ENCODE assay signal across 21 mouse cellular contexts in the genomic region with DNA sequence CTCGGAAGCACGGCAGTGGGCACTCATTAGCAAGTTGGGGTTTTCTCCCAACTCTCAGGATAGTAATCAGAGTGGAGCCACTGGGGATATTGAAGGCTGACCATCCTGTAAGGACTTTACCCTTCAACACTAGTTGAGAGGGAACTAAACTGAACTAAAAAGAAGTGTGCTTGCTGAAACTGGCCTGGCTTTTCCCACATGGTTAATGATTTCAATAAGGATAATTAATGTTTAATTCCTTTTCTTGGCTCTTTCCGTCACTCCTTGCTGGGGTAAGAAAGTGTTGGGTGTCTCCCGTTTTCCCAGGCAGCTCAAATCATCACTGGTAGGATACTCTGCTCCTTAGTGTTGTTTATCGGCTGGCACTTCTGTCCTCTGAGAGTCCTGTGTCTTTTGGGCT.
DNase-seq lines count a peak whose midpoint lies in the region; ATAC-seq and TF ChIP-seq lines count a peak whose summit lies in the region.
"Had no signal": no experiment of that assay in that cellular context is flagged by ENCODE, and none has a peak within 500 bp of the region (broad histone marks: within the 10 kb centered on the region; RNA-seq: fewer than 3 reads in every experiment).

No protein-coding gene starts in this region.

- no peak for TF ChIP-seq POLR2A in bone marrow macrophage, adult 2 months (IDR thresholded peaks at IDR 0.05; ENCODE audit: borderline replicate concordance, low read depth, low read length)

- H3K9me3 ChIP-seq in forebrain, embryonic 10.5 days: no peaks in the 10 kb centered on the region
- no peaks in the 10 kb centered on the region for H3K9me3 ChIP-seq in forebrain, embryonic 16.5 days (ENCODE audit: control insufficient read depth, low read length)
- H3K9me3 ChIP-seq: hindbrain, embryonic 15.5 days; limb, embryonic 13.5 days; liver, embryonic 15.5 days; midbrain, embryonic 12.5 days; neural tube, embryonic 12.5 days had no signal

- no peak for TF ChIP-seq CTCF in bone marrow macrophage, adult 2 months (IDR thresholded peaks at IDR 0.05; ENCODE audit: low read depth, low read length)

- 77% methylated on average over 5 of the region's 5 CpGs for WGBS in forebrain, embryonic 10.5 days
- WGBS in forebrain, embryonic 16.5 days: 34% methylated on average over 5 of the region's 5 CpGs

- no peaks in the 10 kb centered on the region for H3K27me3 ChIP-seq in forebrain, embryonic 10.5 days (ENCODE audit: poor library complexity, severe bottlenecking)
- H3K27me3 ChIP-seq in forebrain, embryonic 16.5 days (replicated peaks; ENCODE audit: control insufficient read depth, insufficient read depth, low read length): no peaks in the 10 kb centered on the region
- H3K27me3 ChIP-seq: hindbrain, embryonic 15.5 days; limb, embryonic 13.5 days; liver, embryonic 15.5 days; midbrain, embryonic 12.5 days; neural tube, embryonic 12.5 days; Patski had no signal

- no peak overlapping the region for H3K9ac ChIP-seq in forebrain, embryonic 16.5 days (replicated peaks; ENCODE audit: low read depth, low read length)
- H3K9ac ChIP-seq: hindbrain, embryonic 15.5 days; limb, embryonic 13.5 days; liver, embryonic 15.5 days; midbrain, embryonic 12.5 days; neural tube, embryonic 12.5 days had no signal

- no peak overlapping the region for H3K4me2 ChIP-seq in forebrain, embryonic 16.5 days (ENCODE audit: low read length)
- H3K4me2 ChIP-seq: heart, embryonic 11.5 days; liver, embryonic 15.5 days had no signal

- peak overlapping the region; percentile 76 for H3K27ac ChIP-seq in forebrain, embryonic 10.5 days
- H3K27ac ChIP-seq in forebrain, embryonic 16.5 days (ENCODE audit: low read length): no peak overlapping the region
- peak overlapping the region; percentile 16; the same call in 1 of the 2 replicates for H3K27ac ChIP-seq in bone marrow macrophage, adult 2 months (ENCODE audit: insufficient read depth, low read depth, low read length)
- H3K27ac ChIP-seq: gastrocnemius, adult 2 months; hindbrain, embryonic 15.5 days; limb, embryonic 13.5 days; midbrain, embryonic 12.5 days; neural tube, embryonic 12.5 days had no signal

- DNase-seq in forebrain, embryonic 10.5 days (ENCODE audit: extremely low spot score, low spot score): no peak
- peak; percentile 35 to 85 for DNase-seq in kidney, adult 8-10 months
- DNase-seq in kidney, postnatal 14 days: peak; percentile 48
- DNase-seq in left cerebral cortex, adult 18-20 months (ENCODE audit: low spot score in 2 of 2): no peak
- no peak for DNase-seq in right cerebral cortex, adult 18-20 months
- DNase-seq in ovary, adult 18-20 months (ENCODE audit: low spot score): no peak
- DNase-seq: adrenal gland, adult 8-10 months; cerebellum, adult 18-20 months; cerebellum, postnatal 36 days; gastrocnemius, adult 2 months had no signal

- no peaks in the 10 kb centered on the region for H3K36me3 ChIP-seq in forebrain, embryonic 10.5 days (replicated peaks)
- H3K36me3 ChIP-seq in forebrain, embryonic 16.5 days (ENCODE audit: control insufficient read depth, insufficient read depth): no peaks in the 10 kb centered on the region; the same call in 1 of the 2 replicates
- H3K36me3 ChIP-seq: hindbrain, embryonic 15.5 days; limb, embryonic 13.5 days; liver, embryonic 15.5 days; midbrain, embryonic 12.5 days; neural tube, embryonic 12.5 days had no signal

- H3K4me3 ChIP-seq in forebrain, embryonic 10.5 days: no peak overlapping the region
- H3K4me3 ChIP-seq in forebrain, embryonic 16.5 days (replicated peaks; ENCODE audit: low read length): no peak overlapping the region
- no peak overlapping the region for H3K4me3 ChIP-seq in bone marrow macrophage, adult 2 months (ENCODE audit: insufficient read depth, low read length)
- H3K4me3 ChIP-seq: gastrocnemius, adult 2 months; hindbrain, embryonic 15.5 days; limb, embryonic 13.5 days; liver, embryonic 15.5 days; midbrain, embryonic 12.5 days; neural tube, embryonic 12.5 days had no signal

- no peak for ATAC-seq in forebrain, embryonic 16.5 days
- ATAC-seq: CD4-positive, CD25-positive, alpha-beta regulatory T cell, adult 4 months; intestine, postnatal 0 days had no signal

- H3K4me1 ChIP-seq in forebrain, embryonic 10.5 days: peaks cover 30% of the 10 kb centered on the region
- peaks cover 14% of the 10 kb centered on the region for H3K4me1 ChIP-seq in forebrain, embryonic 16.5 days (replicated peaks; ENCODE audit: control insufficient read depth, insufficient read depth, low read length)
- peaks cover 20% of the 10 kb centered on the region for H3K4me1 ChIP-seq in bone marrow macrophage, adult 2 months (ENCODE audit: control insufficient read depth, insufficient read depth, low read length)
- H3K4me1 ChIP-seq: liver, embryonic 15.5 days had no signal

Comparison
In these comparisons a context has a peak if more than half of its experiments do, and no peak if none do; other contexts are left out.
1. DNase-seq: peak in kidney, adult 8-10 months (2 of 2) and kidney, postnatal 14 days (single experiment); none in forebrain, embryonic 10.5 days (single experiment), left cerebral cortex, adult 18-20 months (0 of 2), right cerebral cortex, adult 18-20 months (single experiment) and ovary, adult 18-20 months (single experiment).